Mouse (Mus musculus): Measurements from ENCODE around the gene Clca3a1.

Clca3a1 gene

DNA sequence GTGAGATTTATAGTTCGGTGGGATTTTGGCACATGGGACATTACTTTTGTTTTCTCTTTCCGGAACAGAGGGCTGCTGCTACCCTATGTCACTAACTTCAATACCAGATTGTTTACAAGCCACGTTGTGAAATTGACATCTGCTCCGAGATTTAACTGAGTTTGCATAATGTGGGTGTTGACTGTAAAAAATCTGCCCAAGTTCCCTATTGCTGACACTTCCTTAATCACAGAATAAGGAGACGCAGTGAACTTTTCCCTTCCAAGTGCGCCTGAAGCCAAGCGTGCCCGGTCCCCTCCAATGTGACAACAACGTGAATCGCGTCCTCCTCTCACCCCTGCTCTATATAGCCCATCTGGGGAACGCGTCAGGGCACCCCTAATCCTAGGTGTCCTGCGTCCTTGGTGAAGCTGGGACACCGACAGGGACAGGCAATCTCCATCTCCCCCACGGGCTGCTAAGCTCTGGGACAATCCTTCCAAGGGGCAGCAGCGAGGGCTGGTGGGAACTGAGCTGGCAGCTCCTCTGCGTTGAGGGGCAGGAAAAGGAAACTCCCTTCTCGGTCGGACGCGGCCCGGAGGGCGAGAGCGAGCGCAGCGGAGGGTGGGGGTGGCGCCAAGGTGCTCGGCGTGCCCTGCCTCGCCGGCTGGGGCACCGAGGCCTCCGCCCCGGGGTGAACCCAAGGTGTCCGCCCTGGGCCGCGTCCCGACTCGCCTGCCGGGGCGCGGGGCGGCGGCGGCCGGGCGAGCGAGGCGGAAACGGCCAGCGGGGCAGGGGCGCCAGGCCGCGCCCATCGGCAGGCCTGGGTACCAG lies 41.5 kb downstream of the Clca3a1 start:
- DNase-seq (ENCODE audit: low read depth, low spot score): peak; percentile 45

DNA sequence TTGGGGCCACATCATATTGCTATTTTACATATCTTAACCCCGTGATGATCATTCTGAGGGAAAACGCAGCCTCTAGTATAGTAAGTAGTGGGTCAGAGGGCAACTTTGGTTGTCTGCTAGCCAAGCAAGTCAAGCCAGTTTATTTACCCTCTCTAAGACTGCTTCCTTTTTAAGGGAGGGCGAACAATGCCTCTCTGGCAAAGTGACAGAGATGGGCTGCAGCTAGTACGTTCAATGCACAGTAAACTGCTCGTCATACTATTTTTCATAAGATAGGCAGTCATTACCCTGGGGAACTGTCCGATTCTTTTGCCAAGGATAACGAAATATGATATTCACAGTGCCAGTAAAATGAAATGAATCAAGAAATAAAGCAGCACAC lies 42.1 kb downstream of the Clca3a1 start:
- no peak for DNase-seq (ENCODE audit: low read depth, low spot score)

DNA sequence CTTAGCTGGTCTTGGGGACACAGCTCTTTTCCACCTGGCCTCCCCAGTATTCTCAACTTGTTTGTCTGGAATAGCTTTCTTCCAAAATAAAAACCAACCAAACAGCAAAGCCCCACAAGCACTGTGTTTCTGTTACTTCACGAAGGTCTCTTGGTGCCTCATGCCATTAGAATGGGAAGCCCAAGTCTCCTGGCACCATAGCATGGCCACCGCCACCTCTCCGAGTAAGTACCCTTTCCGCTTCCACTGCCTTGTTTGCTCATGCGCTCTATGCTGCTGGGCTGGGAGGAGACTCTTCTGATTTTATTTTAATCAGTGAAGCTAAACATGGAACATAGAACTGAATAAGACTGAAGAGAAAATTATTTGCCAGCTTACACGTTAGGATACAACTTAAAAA lies 42.9 kb downstream of the Clca3a1 start:
- no peak for DNase-seq (ENCODE audit: low read depth, low spot score)

DNA sequence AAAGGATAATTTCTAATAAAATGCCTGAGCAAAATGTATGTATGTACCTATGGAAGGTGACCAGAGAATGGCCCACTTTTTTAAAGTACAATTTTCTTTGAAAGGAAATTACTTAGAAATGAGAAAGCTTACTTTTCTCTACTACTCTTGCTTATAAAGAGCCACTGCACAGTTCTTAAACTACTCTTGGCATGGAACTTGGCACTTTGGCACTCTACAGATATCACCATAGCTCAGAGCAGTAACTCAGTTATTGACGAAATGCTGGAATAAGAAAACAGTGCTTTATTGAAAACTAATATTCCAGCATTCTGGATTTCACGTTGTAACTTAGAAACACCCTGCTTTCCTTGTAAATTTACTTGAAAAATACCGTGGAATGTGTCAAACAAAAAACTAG lies 43.7 kb downstream of the Clca3a1 start:
- no peak for DNase-seq (ENCODE audit: low read depth, low spot score)

DNA sequence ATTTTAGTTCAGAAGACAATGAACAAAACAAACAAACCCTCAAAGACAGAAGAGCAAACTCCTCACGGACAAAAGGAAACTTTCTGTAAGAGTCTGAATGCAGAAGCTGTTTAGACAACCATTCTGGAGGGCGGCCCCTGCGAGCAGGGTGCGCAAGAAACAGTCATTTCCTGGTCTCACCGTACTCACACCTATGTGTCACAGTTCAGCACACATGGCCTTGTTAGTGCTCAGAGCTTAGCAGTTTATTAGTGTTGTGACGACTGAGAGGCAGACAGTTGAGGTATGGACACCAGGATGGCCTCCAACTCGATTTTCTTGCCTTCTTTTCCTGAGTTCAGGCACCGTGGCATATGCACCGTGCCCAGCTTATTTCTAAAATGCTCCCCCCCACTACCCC lies 44.9 kb downstream of the Clca3a1 start:
- DNase-seq (ENCODE audit: low read depth, low spot score): no peak

DNA sequence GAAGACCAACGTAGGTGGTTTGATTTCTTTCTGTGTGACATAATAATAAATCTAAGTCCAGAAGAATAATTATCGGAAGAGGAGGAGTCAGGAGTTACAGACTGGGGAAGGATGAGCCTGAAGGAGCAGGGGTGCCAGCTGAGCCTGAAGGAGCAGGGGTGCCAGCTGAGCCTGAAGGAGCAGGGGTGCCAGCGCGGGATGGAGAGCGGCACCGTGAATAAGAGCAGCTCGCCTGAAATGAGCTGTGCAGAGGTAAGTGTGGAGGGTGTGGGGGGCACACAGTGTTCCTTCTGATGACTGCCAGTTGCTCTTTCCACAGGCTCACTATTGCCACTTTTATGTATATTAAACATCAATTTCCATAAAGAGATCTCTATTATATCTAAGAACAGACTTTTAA lies 45.7 kb downstream of the Clca3a1 start:
- DNase-seq (ENCODE audit: low read depth, low spot score): no peak

DNA sequence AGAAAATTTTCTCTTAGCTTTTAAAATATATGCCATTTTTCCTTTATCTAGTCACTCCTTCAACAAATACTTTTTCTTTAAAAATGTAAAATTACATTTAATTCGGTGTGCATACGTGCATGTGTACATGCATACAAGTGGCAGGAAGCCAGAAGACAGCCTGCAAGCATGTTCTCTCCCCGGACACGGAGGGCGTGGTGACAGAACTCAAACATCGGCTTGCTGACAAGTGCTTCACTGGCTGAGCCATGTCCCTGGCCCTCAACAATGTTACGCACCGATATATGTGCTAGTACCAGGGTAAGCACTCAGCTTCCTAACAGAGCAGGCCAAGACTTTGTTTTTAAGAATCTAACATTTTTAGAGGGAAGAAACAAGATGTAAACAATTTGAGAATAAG lies 46.2 kb downstream of the Clca3a1 start:
- no peak for DNase-seq (ENCODE audit: low read depth, low spot score)

DNA sequence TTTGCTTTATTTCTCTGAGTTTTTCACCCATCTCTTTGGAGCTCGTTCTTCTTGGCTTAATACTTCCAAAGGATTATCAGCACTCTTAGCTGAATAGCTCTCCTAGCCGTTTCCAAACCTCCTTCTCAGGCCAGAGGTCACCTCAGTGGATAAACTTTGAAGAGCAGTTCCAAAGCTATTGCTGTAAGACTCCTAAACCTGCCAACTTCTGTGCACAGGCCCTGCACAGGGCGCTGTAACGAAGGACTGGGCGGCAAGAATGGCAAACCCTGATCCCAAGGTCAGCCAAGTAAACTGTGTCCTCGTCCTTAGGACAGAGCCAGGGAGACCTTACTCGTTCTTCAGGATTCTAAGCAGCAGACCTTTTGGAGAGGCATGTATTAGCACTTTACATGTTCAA lies 46.7 kb downstream of the Clca3a1 start:
- DNase-seq (ENCODE audit: low read depth, low spot score): no peak

- DNase-seq (ENCODE audit: low read depth, low spot score): no peak
Observed at GRCm38 (mm10) chr3:144711607-144712206, 49.1 kb downstream of the Clca3a1 start.

- no peak for DNase-seq (ENCODE audit: low read depth, low spot score)
Observed at GRCm38 (mm10) chr3:144708612-144709011, 52.2 kb downstream of the Clca3a1 start.

GRCm38 (mm10) chr3:144703959-144704358 lies 56.8 kb downstream of the Clca3a1 start:
- DNase-seq (ENCODE audit: low read depth, low spot score): no peak

DNA sequence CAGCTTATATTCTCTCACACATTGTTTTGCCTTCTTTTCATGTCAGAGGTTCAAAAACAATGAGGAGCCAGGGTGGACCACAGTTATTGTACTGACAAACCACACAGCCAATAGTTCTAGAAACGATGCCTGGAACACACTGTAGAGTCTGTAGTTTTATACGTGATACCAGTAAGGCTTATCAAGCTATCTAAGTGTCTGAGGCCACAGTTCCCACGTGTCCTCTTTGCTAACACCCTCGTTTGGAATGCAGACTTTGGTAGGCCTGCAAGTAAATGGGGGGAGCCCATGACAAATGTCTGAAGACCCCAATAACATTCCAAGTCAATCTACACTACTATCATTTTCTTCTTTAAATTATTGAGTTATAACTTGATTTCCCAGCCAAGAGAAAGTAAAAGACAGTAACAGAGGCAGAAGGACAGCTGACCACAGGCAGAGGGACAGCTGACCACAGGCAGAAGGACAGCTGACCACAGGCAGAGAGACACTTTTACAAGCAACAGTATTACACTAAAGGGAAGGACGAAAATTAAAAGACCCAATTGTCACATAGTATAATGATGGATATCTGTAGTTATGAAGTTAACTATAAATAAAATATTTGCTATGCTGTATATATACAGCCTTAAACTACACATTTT lies 61.9 kb downstream of the Clca3a1 start:
- no peak for DNase-seq (ENCODE audit: low read depth, low spot score)

DNA sequence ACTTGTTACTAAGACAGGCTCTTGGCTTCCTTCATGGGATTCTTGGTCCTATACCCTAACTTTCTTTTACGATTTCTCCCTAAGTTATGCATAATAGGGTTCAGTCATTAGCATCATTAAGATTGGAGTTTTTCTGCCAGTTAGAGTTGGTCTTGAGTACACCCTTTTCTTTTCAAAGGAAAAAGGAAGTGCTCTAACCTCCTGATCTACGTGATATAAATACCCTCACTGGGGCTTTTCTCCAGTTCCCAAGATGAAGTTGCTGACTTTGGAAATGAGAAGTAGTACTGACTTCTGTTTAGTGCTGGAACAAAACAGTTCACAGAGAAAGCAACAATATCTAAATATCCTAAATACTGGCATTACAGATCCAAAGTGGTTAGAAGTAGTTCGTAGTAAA lies 62.8 kb downstream of the Clca3a1 start:
- DNase-seq (ENCODE audit: low read depth, low spot score): no peak

DNA sequence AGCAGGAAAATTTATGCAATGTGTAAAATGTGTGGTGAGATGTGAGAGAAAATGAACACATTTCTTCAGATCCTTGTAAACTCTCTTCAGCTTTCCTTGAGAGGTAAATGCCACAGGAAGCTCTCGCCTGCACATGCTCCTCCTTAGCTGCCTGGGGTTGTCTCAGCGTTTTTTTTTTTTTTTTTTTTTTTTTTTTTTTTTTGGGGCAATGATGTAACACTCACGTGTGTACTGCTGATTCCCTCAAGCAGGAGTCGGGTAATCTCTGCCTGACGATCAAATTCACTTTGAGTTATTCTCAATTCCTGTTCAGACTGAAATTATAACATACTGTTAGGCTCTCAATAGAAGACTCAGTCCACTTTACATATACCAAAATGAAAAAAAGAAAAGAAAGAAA lies 63.6 kb downstream of the Clca3a1 start:
- DNase-seq (ENCODE audit: low read depth, low spot score): no peak

DNA sequence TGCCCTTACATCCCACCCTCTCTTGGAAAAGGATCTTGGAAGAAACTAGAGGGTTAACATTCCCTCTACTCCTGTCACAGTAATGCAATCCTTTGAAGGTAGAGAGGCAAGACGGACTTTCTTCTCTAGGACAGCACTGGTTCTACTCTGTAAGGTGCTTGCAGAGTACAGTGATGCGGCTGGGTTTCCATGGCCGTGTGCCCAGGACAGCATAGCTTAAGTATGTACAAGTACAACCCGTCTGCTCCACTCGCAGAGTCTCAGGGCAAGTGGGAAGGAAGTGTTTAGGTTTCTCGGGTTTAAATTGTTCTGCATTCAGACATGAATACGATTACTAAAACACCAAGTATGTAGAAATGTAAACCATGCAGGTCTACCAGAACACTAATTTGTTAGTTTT lies 65.8 kb downstream of the Clca3a1 start:
- no peak for DNase-seq (ENCODE audit: low read depth, low spot score)

GRCm38 (mm10) chr3:144694040-144694439 lies 66.7 kb downstream of the Clca3a1 start:
- no peak for DNase-seq (ENCODE audit: low read depth, low spot score)

DNA sequence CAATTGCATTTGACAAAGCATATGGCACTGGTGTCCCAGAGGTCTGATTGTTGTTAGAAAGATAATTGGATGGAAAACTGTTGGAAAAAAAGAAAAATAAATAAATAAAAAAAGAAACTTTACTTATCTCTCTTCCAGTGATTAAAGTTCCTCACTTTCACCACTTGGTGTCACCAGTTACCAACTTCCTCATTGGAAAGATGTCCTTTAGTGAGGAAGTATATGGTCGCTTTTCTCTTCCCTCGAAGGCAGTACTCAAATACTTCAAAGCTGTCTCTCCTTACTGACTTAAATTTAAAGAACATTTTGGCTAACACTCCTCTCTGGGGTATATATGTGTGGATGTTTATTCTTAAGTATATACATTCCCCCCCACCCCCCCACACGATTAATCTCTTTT lies 68.7 kb downstream of the Clca3a1 start:
- peak; percentile 28 for DNase-seq (ENCODE audit: low read depth, low spot score)

GRCm38 (mm10) chr3:144689236-144689635 lies 71.5 kb downstream of the Clca3a1 start:
- peak; percentile 41 for DNase-seq (ENCODE audit: low read depth, low spot score)

- no peak for DNase-seq (ENCODE audit: low read depth, low spot score)
Observed at GRCm38 (mm10) chr3:144688284-144688683, 72.5 kb downstream of the Clca3a1 start.

DNA sequence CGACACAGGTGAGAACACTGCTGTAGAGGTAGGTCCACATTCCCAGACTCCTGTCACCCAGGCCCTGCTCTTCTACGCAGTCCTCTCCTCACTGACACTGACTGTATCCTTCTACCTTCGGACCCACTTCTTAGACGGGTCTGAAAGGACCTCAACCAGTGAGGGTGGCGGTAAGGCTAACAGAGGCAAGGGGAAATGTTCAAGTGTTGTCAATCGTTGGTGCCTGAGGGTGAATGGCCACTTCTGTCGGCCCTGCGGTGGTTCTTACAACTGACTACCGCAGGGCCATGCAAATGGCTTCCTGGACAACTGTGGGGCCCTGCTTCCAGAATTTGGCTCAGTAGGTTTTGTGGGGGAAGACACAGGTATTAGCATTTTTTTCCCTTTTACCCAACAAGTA lies 73.2 kb downstream of the Clca3a1 start:
- no peak for DNase-seq (ENCODE audit: low read depth, low spot score)

GRCm38 (mm10) chr3:144686146-144686545 lies 74.6 kb downstream of the Clca3a1 start:
- no peak for DNase-seq (ENCODE audit: low read depth, low spot score)

DNA sequence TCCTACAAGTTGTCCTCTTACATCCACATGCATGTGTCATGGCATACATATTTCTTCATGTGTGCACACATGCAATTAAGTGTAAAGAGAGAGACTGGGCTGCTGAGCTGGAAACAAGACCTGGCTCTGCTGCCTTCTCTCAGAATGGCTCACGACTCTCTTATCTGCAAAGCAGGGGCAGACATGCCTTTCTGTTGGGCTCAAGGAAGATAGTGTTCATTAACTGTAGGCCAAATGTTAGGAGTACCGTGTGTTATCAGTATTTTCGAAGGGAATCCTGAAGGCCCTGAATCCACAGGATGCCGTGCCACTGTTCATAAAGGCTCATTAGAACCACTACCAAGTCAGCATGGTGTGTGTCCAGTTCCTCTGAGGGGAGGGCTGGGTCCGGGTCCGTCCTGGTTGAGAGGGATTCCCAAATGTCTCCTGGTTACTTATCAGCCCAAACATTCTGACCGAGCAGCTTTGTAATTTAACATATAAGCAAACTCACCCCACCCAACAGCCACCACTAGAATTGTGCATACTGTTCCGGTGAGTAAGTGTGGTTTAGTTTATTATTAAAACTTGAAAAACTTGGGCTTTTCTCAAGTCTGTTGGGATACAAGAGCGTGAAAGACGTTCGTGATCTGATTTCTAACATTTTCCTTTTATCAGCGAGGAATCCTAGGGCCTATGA lies 77.5 kb downstream of the Clca3a1 start:
- DNase-seq (ENCODE audit: low read depth, low spot score): no peak

All from forelimb bud, embryonic 11.5 days (tissue).